Mouse (Mus musculus) ES-E14 (cell line): ENCODE measurements at regions not wholly inside any gene's neighbourhood (a gene's known extent, or its start where the extent isn't known, plus 50 kb on each side); places are given as distances from the start of the nearest gene placed in this dataset.

Experiments used
- HCFC1 ChIP-seq: IDR thresholded peaks from 2 replicates; pipeline ENCODE4 v1.6.1; 2012; ENCODE audit warnings: low read length, inconsistent platforms, borderline replicate concordance; ENCODE audit not compliant: insufficient read depth
- ZNF384 ChIP-seq: IDR thresholded peaks from 2 replicates; pipeline ENCODE4 v1.6.1; 2012; ENCODE audit warnings: low read depth, low read length, inconsistent platforms

- TF ChIP-seq HCFC1 (no peak), ZNF384 (no peak)
These were observed 416.2 kb downstream of the Dcdc2c start for GRCm38 (mm10) chr12:28135810-28136592.
